Mouse (Mus musculus) spleen, postnatal 0 days (tissue): ENCODE data around the gene Irf2. TPM values are rescaled to one million over a fixed set of nuclear protein-coding genes. Genes with fewer than 3 reads are reported as not detected.

Experiments
- polyA plus RNA-seq: library from polyadenylated mRNA; unstranded; fragments of >200 nt; fragmentation: Nextera tagmentation; extraction: Ambion mirVana; gene quantifications from 2 replicates; pipeline ENCODE4 v1.2.1, GENCODE M21; 2015

Gene Irf2
- polyA plus RNA-seq: 45.7 and 48.9 TPM in 2 replicates

GRCm38 (mm10) chr8:46739003-46739949 is at the start of gene Irf2:
TSS of gene Irf2 (plus strand) at chr8:46739732.

Other genes with a start within 250 kb of the Irf2 start
- 20.5 and 25.2 TPM in 2 replicates for gene Cenpu, start 187.7 kb upstream of the Irf2 start, polyA plus RNA-seq
- gene Primpol, start 122.5 kb upstream of the Irf2 start, polyA plus RNA-seq: 10.0 and 11.1 TPM in 2 replicates
- 78.8 and 79.4 TPM in 2 replicates for gene Casp3, start 122.4 kb upstream of the Irf2 start, polyA plus RNA-seq
- 0.25 and 0.36 TPM in 2 replicates for gene Enpp6, start 247.2 kb downstream of the Irf2 start, polyA plus RNA-seq